Mouse (Mus musculus) midbrain, embryonic 14.5 days (tissue): ENCODE data around the gene Ip6k3. TPM values are rescaled to one million over a fixed set of nuclear protein-coding genes. Genes with fewer than 3 reads are reported as not detected.

Source experiments
- ATAC-seq: fragments of 200-750 bp; cut with Nextera tagmentation; 2 replicates; pipeline ENCODE4 v1.8.0; 2017; ENCODE audit warnings: moderate number of reproducible peaks, moderate library complexity; ENCODE audit not compliant: low FRiP score, low TSS enrichment
- DNase-seq: peaks from one replicate; pipeline ENCODE4 v3.0.0-alpha.2; 2015
- H3K27ac ChIP-seq: fragments of 300-500 bp; sonication (generic); replicated peaks from 2 replicates; pipeline ENCODE4 v1.5.1; 2014; ENCODE audit warnings: mild to moderate bottlenecking, low read depth, low read length, moderate library complexity
- H3K27me3 ChIP-seq: fragments of 300-500 bp; sonication (generic); 2 replicates; pipeline ENCODE4 v1.6.1; 2014; ENCODE audit warnings: low read length, control low read depth, mixed read lengths; ENCODE audit not compliant: control insufficient read depth, insufficient read depth
- H3K36me3 ChIP-seq: fragments of 300-500 bp; sonication (generic); 2 replicates; pipeline ENCODE4 v1.6.1; 2014; ENCODE audit warnings: low read length, control low read depth; ENCODE audit not compliant: control insufficient read depth, insufficient read depth
- H3K4me1 ChIP-seq: fragments of 300-500 bp; sonication (generic); 2 replicates; pipeline ENCODE4 v1.6.1; 2014; ENCODE audit warnings: mild to moderate bottlenecking, antibody characterized with exemption, low read length, control low read depth; ENCODE audit not compliant: control insufficient read depth, insufficient read depth
- H3K4me2 ChIP-seq: fragments of 300-500 bp; sonication (generic); 2 replicates; pipeline ENCODE4 v1.6.1; 2014; ENCODE audit warnings: mild to moderate bottlenecking, low read length, moderate library complexity
- H3K4me3 ChIP-seq: fragments of 300-500 bp; sonication (generic); replicated peaks from 2 replicates; pipeline ENCODE4 v1.5.1; 2014; ENCODE audit warnings: low read depth, low read length
- H3K9ac ChIP-seq: fragments of 300-500 bp; sonication (generic); replicated peaks from 2 replicates; pipeline ENCODE4 v1.6.1; 2014; ENCODE audit warnings: mild to moderate bottlenecking, low read length, moderate library complexity
- H3K9me3 ChIP-seq: fragments of 300-500 bp; sonication (generic); 2 replicates; pipeline ENCODE4 v1.6.1; 2016; ENCODE audit warnings: low read length, control low read depth, mixed read lengths; ENCODE audit not compliant: control insufficient read depth
- WGBS: fragments of 180-500 bp; shearing (Covaris S2); extraction: QIAGEN DNeasy Blood & Tissue Kit; methylation state at CpG from one replicate; pipeline ENCODE4 v1.1.7; 2014; 5-methylcytosine and 5-hydroxymethylcytosine counted together
- polyA plus RNA-seq: library from polyadenylated mRNA; unstranded; fragments of >200 nt; fragmentation: Nextera tagmentation; extraction: Ambion mirVana; gene quantifications from 2 replicates; pipeline ENCODE4 v1.2.1, GENCODE M21; 2014

Ip6k3 gene
- polyA plus RNA-seq, 1 experiment from 2014 or later: 0.20 TPM

DNA sequence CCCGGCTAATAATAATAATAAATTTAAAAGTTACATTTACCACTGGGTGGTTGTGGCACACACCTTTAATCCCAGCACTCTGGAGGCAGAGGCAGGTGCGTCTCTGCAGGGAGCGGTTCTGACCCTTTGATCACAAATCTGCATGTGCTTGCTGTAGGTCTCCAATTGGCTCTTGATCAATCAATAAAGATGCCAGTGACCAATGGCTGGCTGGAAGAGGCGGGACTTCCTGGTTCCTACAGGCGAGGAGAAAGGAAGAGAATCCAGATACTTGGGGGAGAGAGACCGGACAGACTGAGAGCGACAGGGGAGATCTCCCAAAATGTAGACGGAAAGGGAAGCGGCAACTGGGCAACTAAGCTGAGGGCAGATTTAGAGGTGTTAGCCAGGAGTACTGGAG is 10.4 kb upstream of the Ip6k3 start:
- Histone ChIP-seq H3K36me3 (no peaks in the 10 kb centered on the region), H3K27me3 (no peaks in the 10 kb centered on the region), H3K4me1 (peaks cover 14% of the 10 kb centered on the region), H3K9me3 (no peaks in the 10 kb centered on the region), H3K4me3 (no peak overlapping the region), H3K4me2 (no peak overlapping the region), H3K27ac (no peak overlapping the region), H3K9ac (no peak overlapping the region)
- no peak for DNase-seq
- WGBS: 91% methylated on average over 9 of the region's 9 CpGs
- no peak for ATAC-seq

DNA sequence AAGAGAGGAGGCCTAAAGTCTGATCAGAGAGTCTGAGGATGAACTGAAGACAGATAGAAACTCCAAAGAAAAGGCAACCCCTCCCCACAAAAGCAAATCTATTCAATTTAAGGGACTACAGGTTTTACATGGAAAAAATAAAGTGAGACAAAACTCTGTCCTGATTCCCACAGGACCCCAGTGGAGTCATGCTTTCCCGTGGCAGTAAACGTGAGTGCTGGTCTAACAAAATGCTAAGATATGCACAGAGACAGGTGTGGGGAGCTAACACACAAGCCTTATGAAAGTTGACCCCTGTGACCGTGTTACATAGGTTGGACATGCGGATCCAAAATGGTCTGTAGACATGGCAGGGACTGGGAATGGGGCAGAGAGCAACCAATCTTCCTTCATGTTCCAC is 9.2 kb upstream of the Ip6k3 start:
- DNase-seq (no peak), ATAC-seq (no peak)
- Histone ChIP-seq H3K27me3 (no peaks in the 10 kb centered on the region), H3K36me3 (no peaks in the 10 kb centered on the region), H3K4me2 (no peak overlapping the region), H3K4me1 (peaks cover 14% of the 10 kb centered on the region), H3K27ac (no peak overlapping the region), H3K9ac (no peak overlapping the region), H3K9me3 (no peaks in the 10 kb centered on the region), H3K4me3 (no peak overlapping the region)
- WGBS: 85% methylated on average over 4 of the region's 4 CpGs

DNA sequence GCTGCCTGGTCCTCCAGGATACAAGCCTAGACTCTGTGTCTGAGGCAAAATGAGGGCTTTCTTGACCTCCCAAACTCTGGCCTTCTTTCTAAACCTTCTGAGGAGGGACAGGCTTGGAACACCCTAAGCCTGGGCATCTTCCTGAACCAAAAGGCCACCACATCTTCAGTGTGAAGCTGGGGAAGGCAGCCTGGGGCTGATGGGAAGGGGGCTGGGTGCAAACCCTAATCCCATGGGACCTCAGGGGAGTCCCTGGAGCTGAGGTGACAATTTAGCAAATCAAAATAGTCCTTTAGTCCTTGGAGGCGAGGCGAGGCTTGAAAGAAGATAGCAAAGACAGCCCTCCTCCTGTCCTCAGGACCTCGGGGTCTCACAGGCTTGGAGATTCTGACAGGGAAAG is 8.7 kb upstream of the Ip6k3 start:
- Histone ChIP-seq H3K36me3 (no peaks in the 10 kb centered on the region), H3K4me3 (no peak overlapping the region), H3K4me2 (no peak overlapping the region), H3K9me3 (no peaks in the 10 kb centered on the region), H3K27me3 (no peaks in the 10 kb centered on the region), H3K4me1 (peaks cover 14% of the 10 kb centered on the region), H3K9ac (no peak overlapping the region), H3K27ac (no peak overlapping the region)
- DNase-seq (no peak), ATAC-seq (no peak)
- 74% methylated on average over 3 of the region's 3 CpGs for WGBS

DNA sequence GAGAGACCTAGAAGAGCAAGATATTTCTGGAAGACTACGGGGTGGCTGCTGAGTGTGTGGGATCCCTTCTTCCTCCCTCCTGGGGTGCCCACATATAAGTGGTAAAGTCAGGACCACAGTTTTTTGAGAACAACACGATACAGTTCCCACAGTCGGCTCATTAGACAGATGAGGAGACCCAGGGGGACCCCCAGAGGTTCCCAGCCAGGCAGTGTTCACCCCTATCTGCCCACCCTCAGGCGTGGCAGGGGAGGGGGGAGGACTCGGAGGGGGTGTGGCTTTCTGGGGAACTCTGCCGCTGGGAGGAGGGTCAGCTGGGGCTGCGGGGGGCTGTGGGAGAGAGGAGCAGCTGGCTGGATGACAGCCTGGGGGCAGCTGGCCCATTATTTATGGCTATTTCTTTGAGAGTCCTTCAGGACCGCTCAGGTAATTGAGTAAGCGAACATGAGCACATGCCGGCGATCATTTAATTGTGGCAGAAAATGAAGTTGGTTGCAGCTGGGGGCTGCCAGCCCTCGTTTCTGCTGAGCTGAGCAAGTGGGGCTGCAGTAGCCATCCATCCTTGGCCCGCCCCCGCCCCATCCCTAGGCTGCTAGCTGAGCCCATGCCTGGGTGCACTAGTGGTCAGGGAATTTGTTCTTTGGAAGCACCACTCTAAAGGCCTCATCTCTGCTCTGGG is 7.7 kb upstream of the Ip6k3 start:
- ATAC-seq: peak; percentile 50; the same call in 1 of the 2 replicates
- Histone ChIP-seq H3K27me3 (no peaks in the 10 kb centered on the region), H3K36me3 (no peaks in the 10 kb centered on the region), H3K4me3 (no peak overlapping the region), H3K4me2 (no peak overlapping the region), H3K4me1 (peaks cover 14% of the 10 kb centered on the region), H3K27ac (peak overlapping the region; percentile 45; the same call in 1 of the 2 replicates), H3K9me3 (no peaks in the 10 kb centered on the region), H3K9ac (no peak overlapping the region; the same call in 1 of the 2 replicates)
- peak; percentile 60 for DNase-seq
- WGBS: 21% methylated on average over 14 of the region's 14 CpGs

DNA sequence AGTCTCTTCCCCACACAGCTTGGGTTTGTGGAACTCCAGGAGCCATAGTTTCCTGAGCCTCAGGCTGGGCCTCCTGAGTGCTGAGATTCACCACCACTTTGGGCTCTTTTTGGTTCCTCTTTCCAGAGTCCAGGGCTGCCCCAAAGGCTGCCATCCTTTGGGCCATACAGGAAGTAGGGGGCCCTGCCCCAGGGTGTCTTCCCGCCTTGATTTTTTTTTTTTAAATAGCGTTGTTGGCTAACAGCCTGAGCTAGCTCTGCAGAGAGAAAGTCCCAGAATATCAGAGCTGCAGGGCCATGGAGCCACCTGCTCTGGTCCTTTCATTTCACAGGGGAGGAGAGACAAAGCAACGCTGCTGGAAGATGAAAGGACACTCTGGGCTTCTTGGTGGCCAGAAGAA is 6.1 kb upstream of the Ip6k3 start:
- DNase-seq (no peak), ATAC-seq (no peak)
- Histone ChIP-seq H3K4me1 (peaks cover 14% of the 10 kb centered on the region), H3K27me3 (no peaks in the 10 kb centered on the region), H3K4me2 (no peak overlapping the region), H3K4me3 (no peak overlapping the region), H3K36me3 (no peaks in the 10 kb centered on the region), H3K9ac (no peak overlapping the region), H3K9me3 (no peaks in the 10 kb centered on the region), H3K27ac (no peak overlapping the region)
- 73% methylated on average over 3 of the region's 3 CpGs for WGBS

DNA sequence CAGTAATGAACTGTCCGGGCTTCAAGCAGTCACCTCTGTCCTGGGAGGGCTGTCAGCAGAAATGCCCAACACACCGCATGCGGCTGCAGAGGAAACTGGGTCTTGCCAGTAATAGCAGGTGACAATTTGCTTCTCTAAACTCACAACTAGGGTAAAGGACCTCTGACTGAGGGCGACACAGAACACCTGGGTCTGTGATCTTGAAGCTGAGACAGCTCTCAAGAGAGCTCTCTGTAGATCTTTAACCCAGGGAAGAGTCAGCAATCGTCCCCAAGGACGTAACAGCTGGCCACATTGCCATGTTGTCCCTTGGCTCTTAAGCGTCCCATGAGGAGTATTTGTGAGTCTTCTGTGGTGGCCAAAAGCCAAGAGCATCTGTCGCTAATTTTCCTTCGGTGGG is 4.9 kb upstream of the Ip6k3 start:
- DNase-seq (no peak), ATAC-seq (no peak)
- Histone ChIP-seq H3K9me3 (no peaks in the 10 kb centered on the region), H3K4me3 (no peak overlapping the region), H3K27me3 (no peaks in the 10 kb centered on the region), H3K27ac (no peak overlapping the region), H3K36me3 (no peaks in the 10 kb centered on the region), H3K4me2 (no peak overlapping the region), H3K9ac (no peak overlapping the region), H3K4me1 (peaks cover 14% of the 10 kb centered on the region)
- whole genome bisulfite sequencing: 88% methylated on average over 9 of the region's 9 CpGs

DNA sequence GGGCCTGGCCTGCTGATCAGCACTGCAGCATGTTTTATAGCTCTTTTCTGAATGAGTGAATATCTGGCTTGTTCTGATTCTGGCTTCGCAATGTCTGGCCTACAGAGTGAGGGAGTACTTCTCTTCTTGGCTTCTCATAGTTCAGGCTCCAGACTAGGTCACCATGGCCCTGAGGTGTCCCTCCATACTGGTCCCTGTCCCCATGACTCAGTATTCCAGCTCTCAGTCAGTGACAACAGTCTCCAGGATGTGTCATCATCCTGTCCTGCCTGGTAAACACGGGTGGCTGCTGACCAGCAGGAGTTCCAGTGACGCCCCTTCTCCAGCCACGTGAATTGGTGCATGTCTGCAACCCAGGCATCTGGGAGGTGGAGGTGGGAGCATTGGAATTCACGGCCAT is 3.5 kb upstream of the Ip6k3 start:
- ATAC-seq (no peak), DNase-seq (no peak)
- Histone ChIP-seq H3K36me3 (no peaks in the 10 kb centered on the region), H3K4me1 (peaks cover 10% of the 10 kb centered on the region), H3K9me3 (no peaks in the 10 kb centered on the region), H3K9ac (no peak overlapping the region), H3K27me3 (no peaks in the 10 kb centered on the region), H3K4me2 (no peak overlapping the region), H3K4me3 (no peak overlapping the region), H3K27ac (no peak overlapping the region)
- WGBS: 83% methylated on average over 5 of the region's 5 CpGs

DNA sequence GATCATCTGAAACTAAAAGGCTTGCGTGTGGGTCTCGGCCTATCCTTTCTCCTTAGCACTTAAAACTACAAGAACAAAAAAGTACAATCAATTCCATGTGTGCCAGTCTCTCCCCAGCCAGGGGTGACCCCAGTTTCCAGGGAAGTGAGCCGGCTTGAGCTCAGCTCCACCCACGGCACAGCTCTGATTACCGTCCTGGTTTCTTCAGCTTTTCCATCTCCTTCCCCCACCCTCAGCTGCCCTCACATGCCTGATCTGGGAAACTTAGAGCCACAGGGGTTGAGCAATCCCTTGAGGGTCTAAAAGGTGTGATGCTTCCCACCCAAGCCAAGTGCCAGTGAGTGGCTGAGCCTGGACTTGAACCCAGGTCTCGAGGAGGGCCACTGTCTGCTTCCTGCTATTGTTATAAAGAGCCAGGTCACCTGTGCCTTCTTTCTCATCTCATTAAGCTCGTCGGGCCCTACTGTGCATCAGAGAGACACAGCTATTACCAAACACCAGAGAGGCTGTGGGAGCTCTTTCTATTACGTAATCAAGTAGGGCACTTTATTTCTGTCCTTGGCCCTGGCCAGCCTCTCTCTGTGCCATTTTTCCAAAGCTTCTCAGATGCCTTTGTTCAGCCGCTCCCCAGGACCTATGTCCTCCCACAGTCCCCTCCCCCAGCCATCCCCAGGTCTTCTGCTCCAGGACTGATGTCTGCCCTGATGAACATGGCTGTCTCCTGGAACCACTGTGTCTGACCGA is 2.5 kb upstream of the Ip6k3 start:
- Histone ChIP-seq H3K9ac (no peak overlapping the region), H3K36me3 (no peaks in the 10 kb centered on the region), H3K27ac (no peak overlapping the region), H3K27me3 (no peaks in the 10 kb centered on the region), H3K4me3 (no peak overlapping the region), H3K4me1 (peaks cover under 1% of the 10 kb centered on the region; the same call in 1 of the 2 replicates), H3K4me2 (no peak overlapping the region), H3K9me3 (no peaks in the 10 kb centered on the region)
- DNase-seq (no peak), ATAC-seq (no peak)
- 83% methylated on average over 11 of the region's 11 CpGs for WGBS

DNA sequence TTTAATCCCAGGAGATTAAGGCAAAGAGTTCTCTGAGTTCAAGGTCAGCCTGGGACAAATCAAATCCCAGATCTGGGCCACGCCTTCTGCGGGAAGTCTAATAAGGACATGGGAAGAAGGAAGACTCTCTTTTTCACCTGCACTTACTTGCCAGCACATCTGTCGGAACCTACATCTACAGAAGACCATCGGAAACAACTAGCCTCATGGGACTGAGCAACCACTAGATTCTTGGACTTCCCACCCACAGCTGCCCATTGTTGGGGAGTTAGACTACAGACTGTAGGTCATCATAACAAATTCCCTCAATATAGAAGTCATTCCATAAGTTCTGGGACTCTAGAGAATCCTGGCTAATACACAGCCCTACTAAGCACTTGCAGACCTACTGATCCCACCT is 974 bp upstream of the Ip6k3 start:
- H3K4me2 ChIP-seq: no peak overlapping the region
- no peaks in the 10 kb centered on the region for H3K4me1 ChIP-seq
- no peak overlapping the region for H3K27ac ChIP-seq
- DNase-seq (no peak), ATAC-seq (no peak)
- no peaks in the 10 kb centered on the region for H3K36me3 ChIP-seq
- no peaks in the 10 kb centered on the region for H3K9me3 ChIP-seq
- no peak overlapping the region for H3K4me3 ChIP-seq
- H3K9ac ChIP-seq: no peak overlapping the region
- WGBS: 98% methylated on average over 4 of the region's 4 CpGs
- no peaks in the 10 kb centered on the region for H3K27me3 ChIP-seq
